Mouse (Mus musculus) liver, postnatal 0 days (tissue): Measurements from ENCODE around the gene Sox30.

Experiments
- CTCF ChIP-seq: sonication (generic); IDR thresholded peaks from 2 replicates; pipeline ENCODE4 v1.5.1; 2016; ENCODE audit warnings: antibody characterized with exemption, low read depth
- EP300 ChIP-seq: IDR thresholded peaks from 2 replicates; pipeline ENCODE4 v1.6.1; 2016; ENCODE audit warnings: antibody characterized with exemption, low read depth, mild to moderate bottlenecking

- TF ChIP-seq CTCF (no peak), EP300 (no peak)
Observed at GRCm38 (mm10) chr11:45974466-45974865, 5.6 kb upstream of the Sox30 start.
